Mouse (Mus musculus) testis, postnatal 14 days (tissue): ENCODE results near the gene Hist1h4b.

Experiments
- DNase-seq: peaks from one replicate; pipeline ENCODE4 v3.0.0; 2021; ENCODE audit warnings: low spot score

The Hist1h4b gene

DNA sequence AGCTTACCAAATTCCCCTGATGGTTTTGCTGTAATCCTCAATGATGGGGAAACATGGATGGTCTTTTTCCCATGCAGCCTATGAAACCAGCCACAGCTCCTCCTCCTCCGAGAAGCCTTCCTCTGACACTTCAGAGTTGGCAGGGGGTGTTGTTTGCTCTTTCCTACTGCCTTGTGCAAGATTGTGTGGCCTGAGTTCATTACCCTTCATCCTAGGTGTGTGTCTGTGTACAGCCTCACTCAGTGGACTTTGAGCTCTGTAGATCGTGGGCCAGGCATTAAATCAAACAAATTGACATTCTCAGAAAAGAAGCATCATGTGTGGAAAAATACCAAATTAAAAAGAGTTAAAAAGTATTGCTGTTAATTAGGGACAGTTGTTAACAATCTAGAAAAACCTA is 47.7 kb downstream of the Hist1h4b start:
- DNase-seq = no peak

DNA sequence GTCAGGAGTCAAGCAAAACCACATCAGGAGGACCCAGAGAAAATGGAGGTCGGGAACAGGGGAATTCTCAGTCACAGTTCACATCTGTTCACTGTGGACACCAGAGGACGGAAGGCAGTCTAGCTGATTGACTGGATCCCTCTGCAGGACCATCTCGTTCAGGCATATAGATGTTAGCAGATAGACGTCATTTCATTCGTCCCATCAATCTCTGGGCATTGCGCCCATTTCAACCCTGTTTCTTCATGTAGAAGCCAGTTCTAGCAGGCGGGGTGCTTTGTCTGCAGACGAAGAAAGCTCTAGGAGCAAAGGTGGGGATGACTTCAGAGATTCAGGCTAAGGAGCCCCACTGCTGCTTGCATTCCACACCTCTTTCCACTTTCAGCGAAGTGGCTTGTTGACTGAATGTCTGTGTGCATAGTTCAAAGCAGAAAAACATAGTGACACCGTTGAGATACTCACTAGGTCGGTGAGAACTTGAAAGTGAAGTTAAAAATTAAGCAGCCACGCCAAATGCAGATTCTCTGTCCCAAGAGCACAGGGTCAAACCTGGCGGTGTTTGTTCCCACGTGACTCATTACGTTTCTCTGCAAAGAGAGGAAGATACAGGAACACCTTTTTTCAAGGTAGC is 49.7 kb downstream of the Hist1h4b start, which contains the start of gene Slc17a2:
Slc17a2 (plus strand) TSS at position 572 of the 631 bp plus-strand sequence.
- no peak for DNase-seq
